Mouse (Mus musculus) limb, embryonic 12.5 days (tissue): ENCODE results near the gene Pi16. TPM values are rescaled to one million over a fixed set of nuclear protein-coding genes. Genes with fewer than 3 reads are reported as not detected.

ENCODE experiments used
- ATAC-seq: fragments of 200-750 bp; cut with Nextera tagmentation; 2 replicates; pipeline ENCODE4 v1.8.0; 2017; ENCODE audit warnings: low read depth, moderate TSS enrichment; ENCODE audit not compliant: insufficient number of reproducible peaks, insufficient read depth, low FRiP score, low TSS enrichment
- H3K27ac ChIP-seq: fragments of 300-500 bp; sonication (generic); 2 replicates; pipeline ENCODE4 v1.5.1; 2016; ENCODE audit warnings: mild to moderate bottlenecking, moderate library complexity
- H3K27me3 ChIP-seq: fragments of 300-500 bp; sonication (generic); 2 replicates; pipeline ENCODE4 v1.6.1; 2016; ENCODE audit warnings: mild to moderate bottlenecking, moderate library complexity
- H3K36me3 ChIP-seq: fragments of 300-500 bp; sonication (generic); 2 replicates; pipeline ENCODE4 v1.6.1; 2016; ENCODE audit warnings: mild to moderate bottlenecking, moderate library complexity
- H3K4me1 ChIP-seq: fragments of 300-500 bp; sonication (generic); replicated peaks from 2 replicates; pipeline ENCODE4 v1.6.1; 2016
- H3K4me2 ChIP-seq: fragments of 300-500 bp; sonication (generic); 2 replicates; pipeline ENCODE4 v1.6.1; 2016; ENCODE audit warnings: mild to moderate bottlenecking, moderate library complexity
- H3K4me3 ChIP-seq: fragments of 300-500 bp; sonication (generic); replicated peaks from 2 replicates; pipeline ENCODE4 v1.5.1; 2016; ENCODE audit warnings: mild to moderate bottlenecking
- H3K9ac ChIP-seq: fragments of 300-500 bp; sonication (generic); replicated peaks from 2 replicates; pipeline ENCODE4 v1.6.1; 2016; ENCODE audit warnings: mild to moderate bottlenecking, moderate library complexity
- H3K9me3 ChIP-seq: fragments of 300-500 bp; sonication (generic); 2 replicates; pipeline ENCODE4 v1.6.1; 2016; ENCODE audit warnings: mild to moderate bottlenecking, moderate library complexity
- WGBS: fragments of 180-500 bp; shearing (Covaris S2); methylation state at CpG from one replicate; pipeline ENCODE4 v1.1.7; 2016; 5-methylcytosine and 5-hydroxymethylcytosine counted together
- polyA plus RNA-seq: library from polyadenylated mRNA; unstranded; fragments of >200 nt; fragmentation: Nextera tagmentation; extraction: Ambion mirVana; gene quantifications from 2 replicates; pipeline ENCODE4 v1.2.1, GENCODE M21; 2016

Pi16 gene
- polyA plus RNA-seq, 1 experiment from 2014 or later: 0.51 TPM

- ATAC-seq: no peak
- no peaks in the 10 kb centered on the region for H3K27me3 ChIP-seq
- H3K36me3 ChIP-seq: no peaks in the 10 kb centered on the region
- H3K4me2 ChIP-seq: no peak overlapping the region
- H3K27ac ChIP-seq: no peak overlapping the region
- H3K4me1 ChIP-seq: peaks cover 7% of the 10 kb centered on the region; the same call in 1 of the 2 replicates
- no peak overlapping the region for H3K9ac ChIP-seq
- no peaks in the 10 kb centered on the region for H3K9me3 ChIP-seq
- 53% methylated on average over 8 of the region's 8 CpGs for WGBS
- H3K4me3 ChIP-seq: no peak overlapping the region
Observed at GRCm38 (mm10) chr17:29361982-29362691, 44.7 kb downstream of the Pi16 start.

DNA sequence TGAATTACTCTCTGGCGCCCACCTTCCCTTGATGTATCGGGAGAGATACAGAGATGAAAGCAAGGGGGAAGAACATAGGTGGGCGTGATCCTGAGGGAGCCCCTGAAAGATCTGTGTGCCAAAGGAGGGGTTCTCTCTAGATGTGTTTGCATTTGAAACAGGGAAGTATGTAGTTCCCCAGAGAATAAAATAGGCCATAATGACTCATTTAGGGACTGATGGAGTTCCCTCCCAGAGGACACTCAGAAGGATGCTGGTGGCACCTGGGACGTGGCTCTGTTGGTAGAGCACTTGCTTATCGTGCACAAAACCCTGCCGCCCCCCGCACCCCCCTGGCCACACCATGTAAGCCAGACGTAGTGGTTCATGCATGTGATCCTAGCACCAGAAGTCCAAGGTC lies 45.6 kb downstream of the Pi16 start:
- WGBS: 81% methylated on average over 8 of the region's 8 CpGs
- H3K4me1 ChIP-seq: peaks cover 6% of the 10 kb centered on the region; the same call in 1 of the 2 replicates
- H3K9me3 ChIP-seq: no peaks in the 10 kb centered on the region
- no peak overlapping the region for H3K4me3 ChIP-seq
- H3K27ac ChIP-seq: no peak overlapping the region
- H3K4me2 ChIP-seq: no peak overlapping the region
- H3K27me3 ChIP-seq: peaks cover 6% of the 10 kb centered on the region; the same call in 1 of the 2 replicates
- H3K9ac ChIP-seq: no peak overlapping the region
- ATAC-seq: no peak
- no peaks in the 10 kb centered on the region for H3K36me3 ChIP-seq

- Histone ChIP-seq H3K9me3 (no peaks in the 10 kb centered on the region), H3K4me3 (no peak overlapping the region), H3K27me3 (peaks cover 18% of the 10 kb centered on the region), H3K36me3 (no peaks in the 10 kb centered on the region), H3K4me1 (peaks cover 14% of the 10 kb centered on the region), H3K4me2 (no peak overlapping the region), H3K27ac (no peak overlapping the region), H3K9ac (no peak overlapping the region)
- 84% methylated on average over 13 of the region's 13 CpGs for WGBS
- ATAC-seq: no peak
Observed at GRCm38 (mm10) chr17:29365105-29365621, 47.7 kb downstream of the Pi16 start.

DNA sequence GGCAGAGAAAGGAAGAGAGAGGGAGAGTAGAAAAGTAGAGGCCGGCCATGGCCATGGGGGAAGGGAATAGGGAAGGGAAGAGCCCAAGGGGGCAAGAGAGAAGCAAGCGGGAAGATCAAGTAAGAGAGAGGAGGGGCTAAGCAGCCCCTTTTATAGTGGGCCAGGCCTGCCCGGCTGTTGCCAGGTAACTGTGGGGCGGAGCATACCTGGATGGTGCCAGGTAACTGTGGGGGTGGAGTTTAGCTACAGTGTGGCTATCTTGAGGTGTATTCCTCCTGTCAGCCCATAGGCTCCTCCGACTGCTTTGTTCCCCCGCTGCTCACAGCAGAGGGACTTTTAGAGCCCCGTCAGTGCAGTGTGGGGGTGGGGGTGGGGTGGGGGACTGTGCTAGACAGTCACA lies 51.2 kb downstream of the Pi16 start:
- peak overlapping the region; percentile 8; the same call in 1 of the 2 replicates for H3K9ac ChIP-seq
- H3K36me3 ChIP-seq: no peaks in the 10 kb centered on the region
- no peak overlapping the region for H3K27ac ChIP-seq
- peaks cover 18% of the 10 kb centered on the region for H3K27me3 ChIP-seq
- peak overlapping the region; percentile 26 for H3K4me2 ChIP-seq
- peaks cover 8% of the 10 kb centered on the region for H3K4me1 ChIP-seq
- no peak for ATAC-seq
- H3K9me3 ChIP-seq: no peaks in the 10 kb centered on the region
- 11% methylated on average over 7 of the region's 7 CpGs for WGBS
- no peak overlapping the region for H3K4me3 ChIP-seq

GRCm38 (mm10) chr17:29370984-29371723 lies 53.7 kb downstream of the Pi16 start:
- Histone ChIP-seq H3K36me3 (no peaks in the 10 kb centered on the region), H3K9me3 (no peaks in the 10 kb centered on the region), H3K9ac (0 out of 2 replicates have a peak overlapping the region, but pooled peaks have one; percentile 31), H3K4me2 (no peak overlapping the region), H3K4me1 (peaks cover 8% of the 10 kb centered on the region), H3K27me3 (peaks cover 18% of the 10 kb centered on the region), H3K27ac (no peak overlapping the region), H3K4me3 (no peak overlapping the region)
- WGBS: 5% methylated on average over 5 of the region's 5 CpGs
- peak; percentile 40; the same call in 1 of the 2 replicates for ATAC-seq

- H3K9me3 ChIP-seq: no peaks in the 10 kb centered on the region
- no peaks in the 10 kb centered on the region for H3K36me3 ChIP-seq
- H3K27ac ChIP-seq: no peak overlapping the region
- no peak for ATAC-seq
- no peak overlapping the region for H3K4me2 ChIP-seq
- no peak overlapping the region for H3K4me3 ChIP-seq
- H3K4me1 ChIP-seq: no peaks in the 10 kb centered on the region; the same call in 1 of the 2 replicates
- H3K9ac ChIP-seq: 0 out of 2 replicates have a peak overlapping the region, but pooled peaks have one; percentile 12
- 83% methylated on average over 10 of the region's 10 CpGs for WGBS
- no peaks in the 10 kb centered on the region for H3K27me3 ChIP-seq
Observed at GRCm38 (mm10) chr17:29375871-29376270, 58.4 kb downstream of the Pi16 start.

GRCm38 (mm10) chr17:29378056-29378455 lies 60.6 kb downstream of the Pi16 start:
- 70% methylated on average over 8 of the region's 8 CpGs for WGBS
- no peaks in the 10 kb centered on the region for H3K9me3 ChIP-seq
- no peak overlapping the region for H3K4me3 ChIP-seq

More at GRCm38 (mm10) chr17:29378056-29378455, 60.6 kb downstream of the Pi16 start:
- Histone ChIP-seq H3K4me1 (no peaks in the 10 kb centered on the region), H3K9ac (no peak overlapping the region), H3K27me3 (no peaks in the 10 kb centered on the region), H3K36me3 (no peaks in the 10 kb centered on the region), H3K27ac (no peak overlapping the region), H3K4me2 (no peak overlapping the region)
- no peak for ATAC-seq

Other genes with a start within 250 kb of the Pi16 start
- gene Cdkn1a, start 226.7 kb upstream of the Pi16 start, polyA plus RNA-seq: 54.1 and 59.9 TPM in 2 replicates
- 0.14 and 0.26 TPM in 2 replicates for gene Rab44, start 203.5 kb upstream of the Pi16 start, polyA plus RNA-seq
- 5.6 and 6.4 TPM in 2 replicates for gene Cpne5, start 79.5 kb upstream of the Pi16 start, polyA plus RNA-seq
- 175 and 178 TPM in 2 replicates for gene Ppil1, start 53.5 kb upstream of the Pi16 start, polyA plus RNA-seq
- 45.7 and 52.8 TPM in 2 replicates for gene BC004004, start 48.9 kb upstream of the Pi16 start, polyA plus RNA-seq
- 368 and 379 TPM in 2 replicates for gene Mtch1, start 30.3 kb downstream of the Pi16 start, polyA plus RNA-seq
- 5.6 and 7.1 TPM in 2 replicates for gene Fgd2, start 43.2 kb downstream of the Pi16 start, polyA plus RNA-seq
- gene Pim1, start 173.1 kb downstream of the Pi16 start, polyA plus RNA-seq: 21.4 and 24.2 TPM in 2 replicates
- gene Gm17657, start 232.0 kb downstream of the Pi16 start, polyA plus RNA-seq: not detected in 2 replicates
- gene Tbc1d22b, start 232.1 kb downstream of the Pi16 start, polyA plus RNA-seq: 16.3 and 22.5 TPM in 2 replicates
- gene Tmem217, start 234.7 kb downstream of the Pi16 start, polyA plus RNA-seq: 1.8 and 2.4 TPM in 2 replicates